Mouse (Mus musculus) kidney, embryonic 14.5 days (tissue): Measurements from ENCODE around the gene Luc7l2. TPM values are rescaled to one million over a fixed set of nuclear protein-coding genes. Genes with fewer than 3 reads are reported as not detected.

Experiments
- ATAC-seq: fragments of 200-750 bp; cut with Nextera tagmentation; 2 replicates; pipeline ENCODE4 v1.8.0; 2017; ENCODE audit warnings: moderate number of reproducible peaks, mild to moderate bottlenecking, moderate TSS enrichment, moderate library complexity; ENCODE audit not compliant: low FRiP score, low TSS enrichment
- H3K27ac ChIP-seq: fragments of 300-500 bp; sonication (generic); 2 replicates; pipeline ENCODE4 v1.5.1; 2014; ENCODE audit warnings: low read depth, mild to moderate bottlenecking, low read length, moderate library complexity, mixed read lengths
- H3K27me3 ChIP-seq: fragments of 300-500 bp; sonication (generic); 2 replicates; pipeline ENCODE4 v1.6.1; 2014; ENCODE audit warnings: mild to moderate bottlenecking, low read length; ENCODE audit not compliant: control insufficient read depth, insufficient read depth
- H3K36me3 ChIP-seq: fragments of 300-500 bp; sonication (generic); 2 replicates; pipeline ENCODE4 v1.6.1; 2014; ENCODE audit warnings: low read length, mixed read lengths; ENCODE audit not compliant: control insufficient read depth, insufficient read depth
- H3K4me1 ChIP-seq: fragments of 300-500 bp; sonication (generic); 2 replicates; pipeline ENCODE4 v1.6.1; 2014; ENCODE audit warnings: low read length, mixed read lengths; ENCODE audit not compliant: control insufficient read depth, insufficient read depth
- H3K4me2 ChIP-seq: fragments of 300-500 bp; sonication (generic); replicated peaks from 2 replicates; pipeline ENCODE4 v1.6.1; 2014; ENCODE audit warnings: low read depth, mild to moderate bottlenecking, low read length
- H3K4me3 ChIP-seq: fragments of 300-500 bp; sonication (generic); 2 replicates; pipeline ENCODE4 v1.5.1; 2014; ENCODE audit warnings: mild to moderate bottlenecking, low read length
- H3K9ac ChIP-seq: fragments of 300-500 bp; sonication (generic); 2 replicates; pipeline ENCODE4 v1.6.1; 2014; ENCODE audit warnings: low read depth, mild to moderate bottlenecking, low read length, moderate library complexity
- H3K9me3 ChIP-seq: fragments of 300-500 bp; sonication (generic); 2 replicates; pipeline ENCODE4 v1.6.1; 2016; ENCODE audit warnings: low read length; ENCODE audit not compliant: control insufficient read depth
- WGBS: fragments of 180-500 bp; shearing (Covaris S2); extraction: QIAGEN DNeasy Blood & Tissue Kit; methylation state at CpG from one replicate; pipeline ENCODE4 v1.1.7; 2014; 5-methylcytosine and 5-hydroxymethylcytosine counted together
- microRNA-seq: library from miRNA; unstranded; fragments of <30 nt; microRNA quantifications from one replicate; pipeline ENCODE4, GENCODE M21; 2016
- polyA plus RNA-seq: library from polyadenylated mRNA; unstranded; fragments of >200 nt; fragmentation: Nextera tagmentation; extraction: Ambion mirVana; gene quantifications from 2 replicates; pipeline ENCODE4 v1.2.1, GENCODE M21; 2014

Gene Luc7l2
- polyA plus RNA-seq, 1 experiment from 2014 or later = 61.1 TPM

GRCm38 (mm10) chr6:38650263-38650937 lies 99.3 kb downstream of the Luc7l2 start:
- H3K36me3 ChIP-seq = no peaks in the 10 kb centered on the region
- no peaks in the 10 kb centered on the region for H3K9me3 ChIP-seq
- H3K4me3 ChIP-seq = no peak overlapping the region
- WGBS = 43% methylated on average over 14 of the region's 14 CpGs
- no peak overlapping the region for H3K27ac ChIP-seq
- no peaks in the 10 kb centered on the region for H3K4me1 ChIP-seq
- ATAC-seq = peak; percentile 55; the same call in 1 of the 2 replicates
- no peak overlapping the region for H3K4me2 ChIP-seq
- H3K27me3 ChIP-seq = no peaks in the 10 kb centered on the region
- no peak overlapping the region for H3K9ac ChIP-seq

Small RNA genes lying within 50 kb of the gene (microRNA-seq; reads per million reads assigned to microRNA genes)
- not detected for gene Mir7670

Other genes starting within 250 kb of the Luc7l2 start
- 2.1 and 3.4 TPM in 2 replicates for gene Zc3hav1, start 196.7 kb upstream of the Luc7l2 start, polyA plus RNA-seq
- 5.1 and 10.9 TPM in 2 replicates for gene Ttc26, start 169.9 kb upstream of the Luc7l2 start, polyA plus RNA-seq
- 16.2 and 19.9 TPM in 2 replicates for gene Ubn2, start 117.4 kb upstream of the Luc7l2 start, polyA plus RNA-seq
- gene Fmc1, start 17.8 kb upstream of the Luc7l2 start, polyA plus RNA-seq = 150 and 178 TPM in 2 replicates
- 0.24 and 0.46 TPM in 2 replicates for gene Klrg2, start 85.9 kb downstream of the Luc7l2 start, polyA plus RNA-seq
- 1.1 and 1.3 TPM in 2 replicates for gene Clec2l, start 111.7 kb downstream of the Luc7l2 start, polyA plus RNA-seq